Mouse (Mus musculus): ENCODE data around the gene Tenm4. TPM values are rescaled to one million over a fixed set of nuclear protein-coding genes. Genes with fewer than 3 reads are reported as not detected.

The Tenm4 gene
- polyA plus RNA-seq, 1 experiment from 2014 or later, result 62.8 TPM

DNA sequence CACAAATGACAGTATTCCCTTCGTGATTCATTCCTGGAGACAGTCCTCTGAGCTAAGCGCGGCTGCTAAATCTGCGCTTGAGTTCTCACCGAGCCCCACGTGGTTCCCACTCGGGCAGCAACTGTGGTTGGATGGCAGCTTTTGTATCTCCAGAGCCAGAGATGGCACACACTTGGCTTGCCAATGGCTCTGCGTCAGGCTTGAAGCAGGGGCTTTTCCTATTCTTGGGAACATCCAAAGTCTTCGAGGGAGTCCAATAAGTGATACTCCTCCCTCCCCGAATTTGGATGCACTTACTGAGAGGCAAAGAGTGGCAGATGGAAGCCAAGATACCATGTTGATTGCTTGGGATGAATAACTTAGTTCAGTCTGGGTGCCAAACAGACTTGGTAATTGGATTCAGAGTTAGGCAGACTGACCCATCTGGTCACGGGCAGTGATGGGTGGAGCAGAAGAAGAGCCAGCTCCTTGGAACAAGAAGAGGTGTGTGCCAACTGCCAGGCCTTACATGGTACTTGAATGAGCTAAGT, 303.6 kb downstream of the Tenm4 start:
- Histone ChIP-seq H3K4me3 (no peak overlapping the region), H3K9me3 (no peaks in the 10 kb centered on the region), H3K27ac (no peak overlapping the region), H3K36me3 (no peaks in the 10 kb centered on the region), H3K9ac (no peak overlapping the region), H3K4me1 (peaks cover 8% of the 10 kb centered on the region), H3K4me2 (replicated peaks) (no peak overlapping the region), H3K27me3 (no peaks in the 10 kb centered on the region)
- no peak for ATAC-seq (ENCODE audit: insufficient number of reproducible peaks, insufficient read depth, low FRiP score, low TSS enrichment)
- 87% methylated on average over 11 of the region's 11 CpGs for WGBS

DNA sequence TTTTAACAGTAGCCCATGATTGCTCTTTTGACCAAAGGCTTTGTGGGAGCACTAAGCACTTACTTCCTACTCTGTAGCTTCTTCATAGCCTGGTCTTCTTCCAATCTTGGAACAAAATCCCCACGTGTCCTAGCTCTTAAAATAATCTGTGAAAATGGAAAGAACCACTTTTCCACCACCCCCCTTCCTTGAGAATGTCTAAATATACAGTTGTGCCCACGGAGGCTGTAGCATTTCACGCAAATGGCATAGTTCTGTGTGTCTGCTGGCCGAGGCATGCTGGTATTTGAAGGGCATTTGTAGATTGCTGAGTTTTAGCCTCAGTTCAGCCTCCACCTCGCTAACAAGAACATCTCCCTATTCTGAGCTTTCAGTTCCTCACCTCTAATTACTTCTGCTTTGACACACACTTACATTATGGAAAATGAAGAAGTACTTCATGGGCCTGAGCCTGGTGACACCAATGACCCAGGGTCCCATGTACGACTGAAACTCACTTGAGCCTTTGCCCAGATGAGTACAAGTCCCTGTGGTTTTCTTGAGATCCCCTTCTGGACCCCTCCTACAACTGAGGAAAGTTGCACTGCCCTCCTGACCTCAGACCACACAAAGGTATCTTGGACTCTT, 306.1 kb downstream of the Tenm4 start:
- 82% methylated on average over 6 of the region's 6 CpGs for WGBS
- H3K4me2 ChIP-seq (replicated peaks), result no peak overlapping the region
- peaks cover 8% of the 10 kb centered on the region for H3K4me1 ChIP-seq
- no peaks in the 10 kb centered on the region for H3K36me3 ChIP-seq
- H3K9ac ChIP-seq, result no peak overlapping the region
- ATAC-seq (ENCODE audit: insufficient number of reproducible peaks, insufficient read depth, low FRiP score, low TSS enrichment), result no peak
- no peak overlapping the region for H3K27ac ChIP-seq
- H3K27me3 ChIP-seq, result no peaks in the 10 kb centered on the region
- H3K4me3 ChIP-seq, result no peak overlapping the region
- H3K9me3 ChIP-seq, result no peaks in the 10 kb centered on the region

- no peak overlapping the region for H3K4me2 ChIP-seq (replicated peaks)
- H3K4me1 ChIP-seq, result peaks cover 13% of the 10 kb centered on the region
- ATAC-seq (ENCODE audit: insufficient number of reproducible peaks, insufficient read depth, low FRiP score, low TSS enrichment), result no peak
- H3K9ac ChIP-seq, result no peak overlapping the region
- H3K36me3 ChIP-seq, result no peaks in the 10 kb centered on the region
- H3K4me3 ChIP-seq, result no peak overlapping the region
- WGBS, result 59% methylated on average over 6 of the region's 6 CpGs
- H3K27ac ChIP-seq, result no peak overlapping the region
- H3K27me3 ChIP-seq, result no peaks in the 10 kb centered on the region
- H3K9me3 ChIP-seq, result no peaks in the 10 kb centered on the region
Observed at GRCm38 (mm10) chr7:96479139-96479538, 308.1 kb downstream of the Tenm4 start.

DNA sequence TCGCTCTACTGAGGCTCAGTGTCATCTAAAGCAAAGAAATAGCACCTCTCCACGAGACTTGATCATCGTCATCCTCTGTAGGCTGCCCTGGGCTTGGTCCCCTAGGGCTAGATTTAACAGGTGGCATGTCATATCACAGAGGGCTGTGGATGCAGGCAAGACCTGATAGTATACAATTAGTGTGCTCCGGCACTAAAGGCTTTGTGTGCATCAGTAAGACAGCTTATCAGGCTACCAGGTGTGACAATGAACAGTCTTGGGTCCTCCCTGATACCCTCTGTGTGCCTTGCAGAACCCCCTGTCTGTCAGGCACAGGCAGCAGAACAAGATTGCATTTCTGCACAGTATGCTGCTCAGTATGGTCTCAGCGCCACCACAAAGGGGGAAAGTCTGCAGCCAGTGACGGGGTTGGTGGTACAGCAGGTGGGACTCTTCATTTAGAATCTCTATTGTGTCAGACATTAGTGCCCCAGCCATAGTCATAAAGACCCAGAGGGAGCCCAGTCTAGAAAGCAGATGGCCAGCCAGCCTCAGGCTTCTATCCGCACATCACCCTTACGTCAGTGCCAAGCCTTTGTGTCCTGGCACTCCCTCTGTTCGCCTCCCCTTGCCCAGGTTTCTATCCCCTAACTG, 309.4 kb downstream of the Tenm4 start:
- no peak overlapping the region for H3K27ac ChIP-seq
- H3K27me3 ChIP-seq, result no peaks in the 10 kb centered on the region
- no peak for ATAC-seq (ENCODE audit: insufficient number of reproducible peaks, insufficient read depth, low FRiP score, low TSS enrichment)
- H3K9ac ChIP-seq, result no peak overlapping the region
- peaks cover 15% of the 10 kb centered on the region for H3K4me1 ChIP-seq
- no peaks in the 10 kb centered on the region for H3K9me3 ChIP-seq
- no peak overlapping the region for H3K4me2 ChIP-seq (replicated peaks)
- WGBS, result 83% methylated on average over 9 of the region's 9 CpGs
- H3K4me3 ChIP-seq, result no peak overlapping the region
- no peaks in the 10 kb centered on the region for H3K36me3 ChIP-seq

DNA sequence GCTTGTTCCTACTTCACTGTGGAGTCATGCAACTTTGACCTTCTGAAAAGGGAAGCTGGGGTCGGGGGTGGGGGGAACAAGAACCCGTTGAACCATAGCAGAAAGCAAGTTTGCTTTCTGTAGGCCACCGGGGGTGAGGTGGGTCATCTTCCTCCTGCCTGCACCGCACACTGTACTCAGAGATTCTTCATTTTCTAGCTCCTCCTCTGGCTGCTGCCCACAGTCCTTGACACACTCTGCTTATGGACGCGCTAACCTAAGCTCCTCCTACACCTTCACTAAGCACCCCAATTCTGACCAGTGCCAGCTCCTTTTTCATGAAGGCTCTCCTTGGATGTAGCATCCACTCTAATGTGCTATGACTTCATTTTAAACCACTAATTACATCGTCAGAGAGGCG, 311.9 kb downstream of the Tenm4 start:
- Histone ChIP-seq H3K9ac (no peak overlapping the region), H3K9me3 (no peaks in the 10 kb centered on the region), H3K27me3 (no peaks in the 10 kb centered on the region), H3K36me3 (no peaks in the 10 kb centered on the region), H3K4me2 (replicated peaks) (no peak overlapping the region), H3K4me3 (no peak overlapping the region), H3K27ac (no peak overlapping the region), H3K4me1 (peaks cover 15% of the 10 kb centered on the region)
- 66% methylated on average over 8 of the region's 8 CpGs for WGBS
- ATAC-seq (ENCODE audit: insufficient number of reproducible peaks, insufficient read depth, low FRiP score, low TSS enrichment), result no peak

DNA sequence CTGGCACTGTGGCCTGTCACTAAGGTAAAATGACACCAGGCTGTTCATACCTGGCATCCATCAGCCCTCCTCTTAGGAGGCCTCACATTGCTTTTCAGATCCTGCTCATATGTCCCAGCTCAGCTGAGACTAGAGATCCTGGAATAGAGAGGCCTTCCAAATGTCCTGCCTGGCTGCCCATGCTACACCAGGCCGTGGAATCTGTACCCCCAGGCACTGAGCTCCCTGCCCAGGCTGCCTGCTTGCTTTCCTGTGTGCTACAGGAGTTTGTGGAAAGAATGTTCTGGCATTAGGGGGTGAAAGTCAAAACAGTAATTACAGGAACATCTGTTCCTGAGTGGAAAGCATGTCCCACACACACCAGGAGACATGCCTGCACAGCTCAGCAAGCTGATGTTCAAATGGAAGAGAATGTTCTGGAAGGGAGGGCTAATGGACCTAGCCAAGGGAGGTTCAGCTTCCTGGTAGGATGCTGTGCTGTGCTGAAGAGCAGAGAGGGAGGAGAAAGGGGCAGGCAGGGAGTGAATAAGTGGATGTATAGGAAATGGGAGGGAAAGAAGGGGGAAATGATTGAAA, 313.0 kb downstream of the Tenm4 start:
- H3K4me3 ChIP-seq, result no peak overlapping the region
- WGBS, result 34% methylated on average over 1 of the region's 1 CpGs
- H3K27ac ChIP-seq, result no peak overlapping the region
- no peak overlapping the region for H3K4me2 ChIP-seq (replicated peaks)
- peaks cover 12% of the 10 kb centered on the region for H3K4me1 ChIP-seq
- no peak for ATAC-seq (ENCODE audit: insufficient number of reproducible peaks, insufficient read depth, low FRiP score, low TSS enrichment)
- H3K36me3 ChIP-seq, result no peaks in the 10 kb centered on the region
- H3K9me3 ChIP-seq, result no peaks in the 10 kb centered on the region
- H3K9ac ChIP-seq, result no peak overlapping the region
- H3K27me3 ChIP-seq, result no peaks in the 10 kb centered on the region

GRCm38 (mm10) chr7:96489348-96490076, 318.5 kb downstream of the Tenm4 start:
- ATAC-seq (ENCODE audit: insufficient number of reproducible peaks, insufficient read depth, low FRiP score, low TSS enrichment), result no peak
- WGBS, result 87% methylated on average over 6 of the region's 6 CpGs
- no peak overlapping the region for H3K27ac ChIP-seq
- no peaks in the 10 kb centered on the region for H3K4me1 ChIP-seq
- H3K4me2 ChIP-seq (replicated peaks), result no peak overlapping the region
- no peak overlapping the region for H3K4me3 ChIP-seq
- no peaks in the 10 kb centered on the region for H3K36me3 ChIP-seq
- H3K9me3 ChIP-seq, result no peaks in the 10 kb centered on the region
- H3K27me3 ChIP-seq, result no peaks in the 10 kb centered on the region
- H3K9ac ChIP-seq, result no peak overlapping the region

DNA sequence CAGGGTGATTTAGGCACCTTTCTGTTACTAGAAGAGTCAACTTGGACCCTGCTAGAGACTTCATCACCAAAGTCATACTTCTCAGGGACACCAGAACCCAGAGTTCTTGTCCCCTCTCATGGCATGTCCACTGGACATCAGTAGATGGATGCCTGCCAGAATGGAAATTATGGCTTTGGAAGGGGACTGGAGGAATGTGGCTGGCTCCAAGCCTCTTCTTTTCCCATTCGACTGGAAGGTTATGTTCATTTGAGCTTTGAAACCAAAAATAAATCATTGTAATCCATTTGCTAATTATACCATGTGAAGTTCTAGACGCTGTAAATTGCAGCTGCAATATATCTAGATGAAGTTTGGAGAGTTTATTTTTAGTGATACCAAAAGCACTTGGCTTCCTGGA, 320.9 kb downstream of the Tenm4 start:
- WGBS, result 75% methylated on average over 2 of the region's 2 CpGs
- Histone ChIP-seq H3K4me3 (no peak overlapping the region), H3K9ac (no peak overlapping the region), H3K4me1 (no peaks in the 10 kb centered on the region), H3K27me3 (no peaks in the 10 kb centered on the region), H3K9me3 (no peaks in the 10 kb centered on the region), H3K4me2 (replicated peaks) (no peak overlapping the region), H3K27ac (no peak overlapping the region), H3K36me3 (no peaks in the 10 kb centered on the region)
- no peak for ATAC-seq (ENCODE audit: insufficient number of reproducible peaks, insufficient read depth, low FRiP score, low TSS enrichment)

- no peak overlapping the region for H3K27ac ChIP-seq
- no peak for ATAC-seq (ENCODE audit: insufficient number of reproducible peaks, insufficient read depth, low FRiP score, low TSS enrichment)
- no peaks in the 10 kb centered on the region for H3K4me1 ChIP-seq
- no peak overlapping the region for H3K4me2 ChIP-seq (replicated peaks)
- 90% methylated on average over 7 of the region's 7 CpGs for WGBS
- no peak overlapping the region for H3K9ac ChIP-seq
- no peaks in the 10 kb centered on the region for H3K36me3 ChIP-seq
- H3K27me3 ChIP-seq, result no peaks in the 10 kb centered on the region
- H3K4me3 ChIP-seq, result no peak overlapping the region
- H3K9me3 ChIP-seq, result no peaks in the 10 kb centered on the region
Observed at GRCm38 (mm10) chr7:96492696-96493095, 321.6 kb downstream of the Tenm4 start.

DNA sequence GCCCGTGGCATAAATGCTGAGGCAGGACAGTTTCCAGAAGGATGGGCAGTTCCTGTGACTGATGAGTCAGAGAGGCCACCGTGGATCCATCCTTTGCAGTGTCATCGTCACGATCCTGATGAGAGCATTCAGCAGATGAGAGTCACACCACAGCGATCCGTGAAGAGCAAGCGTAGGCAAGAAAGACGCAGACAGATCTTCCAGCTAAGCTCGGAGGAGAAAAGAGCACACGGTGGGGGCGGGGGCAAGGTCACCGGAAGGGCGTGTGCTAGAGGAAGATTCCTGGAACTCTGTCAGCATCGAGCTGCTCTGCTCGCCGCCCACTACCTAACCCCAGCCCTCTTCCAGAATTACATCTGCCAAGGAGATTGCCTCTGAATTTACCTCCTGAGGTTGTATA, 323.0 kb downstream of the Tenm4 start:
- WGBS, result 80% methylated on average over 16 of the region's 16 CpGs

DNA sequence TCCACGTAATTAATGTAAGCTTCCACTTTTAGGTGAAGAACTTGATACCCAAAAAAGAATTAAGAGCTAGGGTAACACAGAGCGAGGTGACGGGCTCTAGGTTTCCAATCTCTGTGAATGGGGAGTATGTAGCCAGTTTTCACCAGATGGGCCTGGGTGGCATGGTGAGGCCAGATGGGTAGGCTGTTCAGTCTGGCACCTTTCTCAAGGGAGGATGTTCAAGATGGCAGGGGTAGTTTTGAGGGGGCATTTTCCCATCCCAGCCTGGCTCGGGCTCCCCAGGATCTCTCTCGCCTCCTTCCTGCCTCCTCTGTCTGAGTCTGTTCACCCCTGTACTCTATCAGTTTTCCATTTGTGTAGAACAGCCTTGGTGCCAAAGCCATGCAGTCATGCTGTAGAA, 329.1 kb downstream of the Tenm4 start:
- Histone ChIP-seq H3K9me3 (no peaks in the 10 kb centered on the region), H3K36me3 (no peaks in the 10 kb centered on the region), H3K4me2 (replicated peaks) (no peak overlapping the region), H3K4me1 (peaks cover 8% of the 10 kb centered on the region; the same call in 1 of the 2 replicates), H3K4me3 (no peak overlapping the region), H3K27ac (no peak overlapping the region), H3K9ac (no peak overlapping the region), H3K27me3 (no peaks in the 10 kb centered on the region)
- ATAC-seq (ENCODE audit: insufficient number of reproducible peaks, insufficient read depth, low FRiP score, low TSS enrichment), result no peak
- 84% methylated on average over 5 of the region's 5 CpGs for WGBS

More for the DNA sequence above, 323.0 kb downstream of the Tenm4 start:
- Histone ChIP-seq H3K27ac (no peak overlapping the region), H3K27me3 (no peaks in the 10 kb centered on the region), H3K4me1 (no peaks in the 10 kb centered on the region), H3K36me3 (no peaks in the 10 kb centered on the region), H3K4me2 (replicated peaks) (no peak overlapping the region), H3K4me3 (no peak overlapping the region), H3K9ac (no peak overlapping the region), H3K9me3 (no peaks in the 10 kb centered on the region)
- ATAC-seq (ENCODE audit: insufficient number of reproducible peaks, insufficient read depth, low FRiP score, low TSS enrichment), result no peak

Data from embryonic facial prominence, embryonic 12.5 days (tissue).